Mouse (Mus musculus): ENCODE measurements around the gene Zfp341. TPM values are rescaled to one million over a fixed set of nuclear protein-coding genes. Genes with fewer than 3 reads are reported as not detected.
A peak's percentile ranks its signal among the peaks of the same experiment; 100 is the strongest.

Zfp341 gene
- total RNA-seq, 2 experiments from 2014 or later, result 1.5 to 2.2 TPM

GRCm38 (mm10) chr2:154670741-154671140 lies 57.6 kb downstream of the Zfp341 start:
- no peak for ATAC-seq (ENCODE audit: poor library complexity, severe bottlenecking)

- ATAC-seq (ENCODE audit: poor library complexity, severe bottlenecking), result no peak
Measured at GRCm38 (mm10) chr2:154674008-154674407, 60.9 kb downstream of the Zfp341 start.

GRCm38 (mm10) chr2:154676653-154677609 lies 63.8 kb downstream of the Zfp341 start:
- ATAC-seq (ENCODE audit: poor library complexity, severe bottlenecking), result peak; percentile 67

GRCm38 (mm10) chr2:154677651-154678139 lies 64.6 kb downstream of the Zfp341 start:
- ATAC-seq (ENCODE audit: poor library complexity, severe bottlenecking), result no peak

- ATAC-seq (ENCODE audit: poor library complexity, severe bottlenecking), result no peak
Measured at GRCm38 (mm10) chr2:154678995-154679394, 65.9 kb downstream of the Zfp341 start.

- no peak for ATAC-seq (ENCODE audit: poor library complexity, severe bottlenecking)
Measured at GRCm38 (mm10) chr2:154680337-154680736, 67.2 kb downstream of the Zfp341 start.

GRCm38 (mm10) chr2:154680941-154681340 lies 67.8 kb downstream of the Zfp341 start:
- ATAC-seq (ENCODE audit: poor library complexity, severe bottlenecking), result no peak

- no peak for ATAC-seq (ENCODE audit: poor library complexity, severe bottlenecking)
Measured at GRCm38 (mm10) chr2:154682712-154683111, 69.6 kb downstream of the Zfp341 start.

- ATAC-seq (ENCODE audit: poor library complexity, severe bottlenecking), result peak; percentile 80
Measured at GRCm38 (mm10) chr2:154684901-154685470, 71.9 kb downstream of the Zfp341 start.

GRCm38 (mm10) chr2:154685772-154686171 lies 72.7 kb downstream of the Zfp341 start:
- no peak for ATAC-seq (ENCODE audit: poor library complexity, severe bottlenecking)

GRCm38 (mm10) chr2:154686819-154687218 lies 73.7 kb downstream of the Zfp341 start:
- ATAC-seq (ENCODE audit: poor library complexity, severe bottlenecking), result peak; percentile 65

GRCm38 (mm10) chr2:154689391-154689790 lies 76.3 kb downstream of the Zfp341 start:
- ATAC-seq (ENCODE audit: poor library complexity, severe bottlenecking), result no peak

- ATAC-seq (ENCODE audit: poor library complexity, severe bottlenecking), result no peak
Measured at GRCm38 (mm10) chr2:154690959-154691358, 77.9 kb downstream of the Zfp341 start.

GRCm38 (mm10) chr2:154693186-154693940 lies 80.3 kb downstream of the Zfp341 start:
- ATAC-seq (ENCODE audit: poor library complexity, severe bottlenecking), result no peak

- no peak for ATAC-seq (ENCODE audit: poor library complexity, severe bottlenecking)
Measured at GRCm38 (mm10) chr2:154693941-154694256, 80.8 kb downstream of the Zfp341 start.

GRCm38 (mm10) chr2:154695690-154696089 lies 82.6 kb downstream of the Zfp341 start:
- ATAC-seq (ENCODE audit: poor library complexity, severe bottlenecking), result no peak

Other genes starting within 250 kb of the Zfp341 start
- 6.5 and 9.8 TPM in 2 replicates for gene Cdk5rap1, start 240.3 kb upstream of the Zfp341 start, total RNA-seq (2015)
- 12.9 and 13.5 TPM in 2 replicates for gene Cdk5rap1, start 240.3 kb upstream of the Zfp341 start, total RNA-seq (2017)
- 0.22 and 0.62 TPM in 2 replicates for gene Snta1, start 205.2 kb upstream of the Zfp341 start, total RNA-seq (2015)
- gene Snta1, start 205.2 kb upstream of the Zfp341 start, total RNA-seq (2017), result 1.1 and 1.4 TPM in 2 replicates
- gene Cbfa2t2, start 176.8 kb upstream of the Zfp341 start, total RNA-seq (2015), result 13.7 and 19.1 TPM in 2 replicates
- gene Cbfa2t2, start 176.8 kb upstream of the Zfp341 start, total RNA-seq (2017), result 7.5 and 22.8 TPM in 2 replicates
- not detected in 2 replicates for gene 1700003F12Rik, start 66.2 kb upstream of the Zfp341 start, total RNA-seq (2015)
- not detected in 2 replicates for gene 1700003F12Rik, start 66.2 kb upstream of the Zfp341 start, total RNA-seq (2017)
- 0.11 TPM in 1 of 2 replicates, not detected in the other for gene Actl10, start 61.5 kb upstream of the Zfp341 start, total RNA-seq (2015)
- gene Actl10, start 61.5 kb upstream of the Zfp341 start, total RNA-seq (2017), result 0.15 TPM in 1 of 2 replicates, not detected in the other
- 0.78 and 1.6 TPM in 2 replicates for gene Necab3, start 54.4 kb upstream of the Zfp341 start, total RNA-seq (2015)
- 1.8 and 2.2 TPM in 2 replicates for gene Necab3, start 54.4 kb upstream of the Zfp341 start, total RNA-seq (2017)
- 14.3 and 16.2 TPM in 2 replicates for gene E2f1, start 43.4 kb upstream of the Zfp341 start, total RNA-seq (2015)
- gene E2f1, start 43.4 kb upstream of the Zfp341 start, total RNA-seq (2017), result 7.7 and 9.3 TPM in 2 replicates
- gene Pxmp4, start 9.6 kb upstream of the Zfp341 start, total RNA-seq (2015), result 21.9 and 24.2 TPM in 2 replicates
- 24.4 and 27.1 TPM in 2 replicates for gene Pxmp4, start 9.6 kb upstream of the Zfp341 start, total RNA-seq (2017)
- 2.7 TPM in 1 of 2 replicates, not detected in the other for gene 4930519P11Rik, start 140 bp downstream of the Zfp341 start, total RNA-seq (2015)
- gene 4930519P11Rik, start 140 bp downstream of the Zfp341 start, total RNA-seq (2017), result 0.85 TPM in 1 of 2 replicates, not detected in the other
- 117 and 122 TPM in 2 replicates for gene Chmp4b, start 38.4 kb downstream of the Zfp341 start, total RNA-seq (2015)
- 166 and 187 TPM in 2 replicates for gene Chmp4b, start 38.4 kb downstream of the Zfp341 start, total RNA-seq (2017)
- not detected in 2 replicates for gene Gm14214, start 156.7 kb downstream of the Zfp341 start, total RNA-seq (2015)
- gene Gm14214, start 156.7 kb downstream of the Zfp341 start, total RNA-seq (2017), result not detected in 2 replicates
- 86.8 and 92.8 TPM in 2 replicates for gene Raly, start 177.8 kb downstream of the Zfp341 start, total RNA-seq (2015)
- gene Raly, start 177.8 kb downstream of the Zfp341 start, total RNA-seq (2017), result 164 and 176 TPM in 2 replicates
- 0.39 TPM in 1 of 2 replicates, not detected in the other for gene a, start 178.1 kb downstream of the Zfp341 start, total RNA-seq (2015)
- not detected in 2 replicates for gene a, start 178.1 kb downstream of the Zfp341 start, total RNA-seq (2017)

Measured in megakaryocyte, adult 5-6 weeks (primary cell).